Mouse (Mus musculus): ENCODE measurements around the gene Zbtb8os. TPM values are rescaled to one million over a fixed set of nuclear protein-coding genes. Genes with fewer than 3 reads are reported as not detected.

The Zbtb8os gene
- polyA plus RNA-seq, 1 experiment from 2014 or later = 46.5 TPM

Other genes with a start within 250 kb of the Zbtb8os start
- gene Tmem54, start 230.1 kb upstream of the Zbtb8os start, polyA plus RNA-seq (2016; fragmentation: Nextera tagmentation; extraction: Ambion mirVana) = 3.3 and 4.6 TPM in 2 replicates
- 0.18 and 0.43 TPM in 2 replicates for gene Hpca, start 213.7 kb upstream of the Zbtb8os start, polyA plus RNA-seq (2016; fragmentation: Nextera tagmentation; extraction: Ambion mirVana)
- 0.56 and 0.93 TPM in 2 replicates for gene Fndc5, start 198.7 kb upstream of the Zbtb8os start, polyA plus RNA-seq (2016; fragmentation: Nextera tagmentation; extraction: Ambion mirVana)
- gene S100pbp, start 146.0 kb upstream of the Zbtb8os start, polyA plus RNA-seq (2016; fragmentation: Nextera tagmentation; extraction: Ambion mirVana) = 29.4 and 29.7 TPM in 2 replicates
- gene Yars, start 145.9 kb upstream of the Zbtb8os start, polyA plus RNA-seq (2016; fragmentation: Nextera tagmentation; extraction: Ambion mirVana) = 109 and 120 TPM in 2 replicates
- gene C77080, start 74.3 kb upstream of the Zbtb8os start, polyA plus RNA-seq (2016; fragmentation: Nextera tagmentation; extraction: Ambion mirVana) = 3.3 and 3.9 TPM in 2 replicates
- 0.41 and 0.50 TPM in 2 replicates for gene Sync, start 48.1 kb upstream of the Zbtb8os start, polyA plus RNA-seq (2016; fragmentation: Nextera tagmentation; extraction: Ambion mirVana)
- gene Rbbp4, start 325 bp upstream of the Zbtb8os start, polyA plus RNA-seq (2016; fragmentation: Nextera tagmentation; extraction: Ambion mirVana) = 546 and 553 TPM in 2 replicates
- 5.8 and 6.0 TPM in 2 replicates for gene Zbtb8a, start 42.4 kb downstream of the Zbtb8os start, polyA plus RNA-seq (2016; fragmentation: Nextera tagmentation; extraction: Ambion mirVana)
- 1.4 and 2.2 TPM in 2 replicates for gene Zbtb8b, start 105.2 kb downstream of the Zbtb8os start, polyA plus RNA-seq (2016; fragmentation: Nextera tagmentation; extraction: Ambion mirVana)
- 18.0 and 19.5 TPM in 2 replicates for gene Bsdc1, start 125.9 kb downstream of the Zbtb8os start, polyA plus RNA-seq (2016; fragmentation: Nextera tagmentation; extraction: Ambion mirVana)
- not detected in 2 replicates for gene Tssk3, start 155.3 kb downstream of the Zbtb8os start, polyA plus RNA-seq (2016; fragmentation: Nextera tagmentation; extraction: Ambion mirVana)
- not detected in 2 replicates for gene Fam229a, start 155.5 kb downstream of the Zbtb8os start, polyA plus RNA-seq (2016; fragmentation: Nextera tagmentation; extraction: Ambion mirVana)
- 1,441 and 1,446 TPM in 2 replicates for gene Marcksl1, start 177.9 kb downstream of the Zbtb8os start, polyA plus RNA-seq (2016; fragmentation: Nextera tagmentation; extraction: Ambion mirVana)
- gene Hdac1, start 207.0 kb downstream of the Zbtb8os start, polyA plus RNA-seq (2016; fragmentation: Nextera tagmentation; extraction: Ambion mirVana) = 294 and 319 TPM in 2 replicates
- 13.9 and 15.7 TPM in 2 replicates for gene Lck, start 237.9 kb downstream of the Zbtb8os start, polyA plus RNA-seq (2016; fragmentation: Nextera tagmentation; extraction: Ambion mirVana)
- gene Fam167b, start 242.9 kb downstream of the Zbtb8os start, polyA plus RNA-seq (2016; fragmentation: Nextera tagmentation; extraction: Ambion mirVana) = 1.2 TPM in 2 replicates

Data from forebrain, embryonic 10.5 days (tissue).